Mouse (Mus musculus) testis, adult 2 months (tissue): ENCODE measurements at regions not wholly inside any gene's neighbourhood (a gene's known extent, or its start where the extent isn't known, plus 50 kb on each side); places are given as distances from the start of the nearest gene placed in this dataset.

Experiments used
- CTCF ChIP-seq: fragments of 200-500 bp; IDR thresholded peaks from 2 replicates; pipeline ENCODE4 v1.5.1; 2012; ENCODE audit warnings: low read depth, mild to moderate bottlenecking, inconsistent platforms, low read length, moderate library complexity; ENCODE audit not compliant: control insufficient read depth, insufficient read depth, insufficient replicate concordance
- POLR2A ChIP-seq: fragments of 200-500 bp; IDR thresholded peaks from 2 replicates; pipeline ENCODE4 v1.6.1; 2012; ENCODE audit warnings: low read depth, mild to moderate bottlenecking, inconsistent platforms, low read length, moderate library complexity; ENCODE audit not compliant: control insufficient read depth

DNA sequence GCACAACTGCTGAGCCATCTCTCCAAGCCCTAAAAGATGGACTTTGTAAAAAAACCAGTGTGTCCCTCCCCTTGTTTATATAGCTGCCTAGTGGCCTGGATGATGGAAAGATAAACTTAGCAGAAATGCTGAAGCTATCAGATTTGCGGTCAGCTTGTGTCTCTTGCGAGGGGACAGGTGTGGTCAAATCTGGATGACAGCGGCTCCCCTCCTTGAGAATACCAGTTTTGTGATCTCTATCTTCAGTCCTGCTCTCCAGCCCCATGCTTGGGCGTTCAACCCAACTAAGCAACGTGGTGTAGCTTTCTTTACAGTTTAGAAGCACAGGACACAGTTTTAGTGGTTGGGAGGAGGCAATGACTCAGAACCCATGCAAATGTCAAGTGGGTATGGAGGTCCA lies 274.7 kb downstream of the Hhipl2 start:
- TF ChIP-seq CTCF (no peak), POLR2A (no peak)
